Mouse (Mus musculus) CD4-positive naive resting alpha-beta T cell, adult 76 days (primary cell): Measurements from ENCODE around the gene Cldn5. TPM values are rescaled to one million over a fixed set of nuclear protein-coding genes. Genes with fewer than 3 reads are reported as not detected.

Experiments used
- total RNA-seq: library from RNA; stranded (reverse); gene quantifications from one replicate; pipeline ENCODE4 v1.2.4, GENCODE M21; 2023

Gene Cldn5
- total RNA-seq, result not detected

DNA sequence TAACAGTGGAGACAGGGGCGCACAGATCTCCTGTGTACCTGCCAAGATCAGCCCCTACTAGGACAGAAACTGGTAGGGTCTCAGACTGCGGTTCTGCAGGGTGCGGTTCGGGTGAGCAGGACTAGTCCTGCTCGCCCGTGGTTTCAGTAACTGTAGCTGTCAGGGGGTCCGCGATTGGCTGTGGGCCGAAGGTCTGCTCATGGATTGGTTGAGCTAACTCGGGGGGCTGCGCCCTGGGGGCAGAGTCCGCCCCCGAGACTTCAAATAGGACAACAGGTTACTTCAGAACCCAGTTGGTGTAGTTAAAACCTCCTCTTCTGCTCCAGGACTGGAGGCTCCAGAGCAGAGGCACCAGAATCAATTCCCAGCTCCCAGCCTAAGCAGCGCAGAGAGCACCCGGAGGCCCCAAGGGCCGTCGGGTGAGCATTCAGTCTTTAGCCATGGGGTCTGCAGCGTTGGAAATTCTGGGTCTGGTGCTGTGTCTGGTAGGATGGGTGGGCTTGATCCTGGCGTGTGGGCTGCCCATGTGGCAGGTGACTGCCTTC lies at the start of gene Cldn5:
Cldn5 (plus strand) TSS at position 292 of the 545 bp plus-strand sequence.

DNA sequence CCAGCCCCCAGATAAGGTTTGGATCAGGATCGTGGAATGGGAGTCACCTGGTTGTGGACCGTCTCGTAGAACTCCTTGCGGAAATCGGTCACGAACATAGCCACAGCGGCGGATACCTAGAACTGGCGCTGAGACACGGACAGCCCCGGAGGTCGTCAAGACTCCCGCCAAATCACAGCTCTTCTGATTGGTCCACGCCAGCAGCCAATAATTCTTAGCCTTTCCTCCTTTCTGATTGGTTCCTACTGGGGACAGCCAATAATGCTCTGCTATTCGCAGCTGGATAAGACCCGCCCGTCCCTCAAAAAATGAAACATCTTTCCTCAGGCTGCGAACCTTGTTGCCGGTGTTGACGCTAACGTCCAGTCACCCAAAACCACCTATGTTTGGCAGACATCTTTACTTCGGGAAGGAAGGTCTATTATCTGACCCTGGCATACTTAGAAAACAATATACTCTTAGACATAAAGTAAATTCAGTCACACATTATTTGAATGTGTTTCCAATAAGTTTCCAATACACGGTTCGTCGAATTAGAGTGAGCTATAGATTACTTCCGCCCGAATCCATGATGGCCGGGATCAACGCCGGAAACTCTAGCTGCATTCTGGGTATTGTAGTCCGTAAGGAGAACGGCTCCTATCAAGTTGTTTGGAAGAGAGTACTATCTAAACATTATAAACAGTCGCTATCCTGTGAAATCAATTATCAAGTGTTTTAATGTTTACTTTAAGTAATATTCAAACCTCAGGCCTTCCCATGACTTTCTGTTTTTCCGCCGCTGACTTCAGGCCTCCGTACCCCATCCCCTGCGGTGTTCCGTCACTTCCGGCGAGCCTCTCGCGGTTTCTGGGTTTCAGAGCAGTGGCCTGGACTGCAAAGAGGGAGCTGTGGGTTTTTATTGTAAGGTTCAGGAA lies 35.1 kb downstream of the Cldn5 start, which contains the start of the genes Ufd1 and Cdc45:
Ufd1 (plus strand) TSS at position 312 of the 917 bp plus-strand sequence.
Cdc45 (minus strand) TSS at position 520 of the 917 bp plus-strand sequence.

Other genes with a start within 250 kb of the Cldn5 start
- gene Tbx1, start 186.2 kb upstream of the Cldn5 start, total RNA-seq, result not detected
- 0.53 TPM for gene Gp1bb, start 154.4 kb upstream of the Cldn5 start, total RNA-seq
- not detected for gene Gm49601, start 150.4 kb upstream of the Cldn5 start, total RNA-seq
- not detected for gene Sept5, start 146.9 kb upstream of the Cldn5 start, total RNA-seq
- gene Ufd1, start 34.9 kb downstream of the Cldn5 start, total RNA-seq, result 105 TPM
- 3.2 TPM for gene Cdc45, start 35.1 kb downstream of the Cldn5 start, total RNA-seq
- 47.1 TPM for gene 2510002D24Rik, start 59.7 kb downstream of the Cldn5 start, total RNA-seq
- 7.8 TPM for gene Gm28539, start 59.7 kb downstream of the Cldn5 start, total RNA-seq
- 34.3 TPM for gene Mrpl40, start 100.0 kb downstream of the Cldn5 start, total RNA-seq
- 96.4 TPM for gene Hira, start 100.2 kb downstream of the Cldn5 start, total RNA-seq